Mouse (Mus musculus) retina, postnatal 1 day (tissue): ENCODE measurements around the gene Mapk8.
A peak's percentile ranks its signal among the peaks of the same experiment; 100 is the strongest.

ENCODE experiments used
- DNase-seq: peaks from one replicate; pipeline ENCODE4 v3.0.0-alpha.2; 2012

The Mapk8 gene

GRCm38 (mm10) chr14:33343131-33343725, 103.7 kb downstream of the Mapk8 start:
- no peak for DNase-seq

- DNase-seq = no peak
Measured at GRCm38 (mm10) chr14:33338684-33339083, 108.3 kb downstream of the Mapk8 start.

GRCm38 (mm10) chr14:33335733-33336132, 111.2 kb downstream of the Mapk8 start:
- DNase-seq = no peak

- DNase-seq = no peak
Measured at GRCm38 (mm10) chr14:33334402-33334801, 112.6 kb downstream of the Mapk8 start.

GRCm38 (mm10) chr14:33333833-33334232, 113.1 kb downstream of the Mapk8 start:
- peak; percentile 43 for DNase-seq

GRCm38 (mm10) chr14:33331627-33332026, 115.3 kb downstream of the Mapk8 start:
- no peak for DNase-seq

GRCm38 (mm10) chr14:33330986-33331385, 116.0 kb downstream of the Mapk8 start:
- DNase-seq = no peak

GRCm38 (mm10) chr14:33329297-33329805, 117.6 kb downstream of the Mapk8 start:
- no peak for DNase-seq

GRCm38 (mm10) chr14:33328369-33328768, 118.6 kb downstream of the Mapk8 start:
- no peak for DNase-seq
